Mouse (Mus musculus) lung, postnatal 4 days (tissue): ENCODE data around the gene 9330182O14Rik.

Experiments
- DNase-seq, 2 experiments: peaks; one replicate each; pipeline ENCODE4 v3.0.0; 2021

9330182O14Rik gene

GRCm38 (mm10) chr15:40134152-40134792 lies at the start of gene 9330182O14Rik:
Gene 9330182O14Rik (plus strand): TSS chr15:40134365.
- DNase-seq, result no peak

DNA sequence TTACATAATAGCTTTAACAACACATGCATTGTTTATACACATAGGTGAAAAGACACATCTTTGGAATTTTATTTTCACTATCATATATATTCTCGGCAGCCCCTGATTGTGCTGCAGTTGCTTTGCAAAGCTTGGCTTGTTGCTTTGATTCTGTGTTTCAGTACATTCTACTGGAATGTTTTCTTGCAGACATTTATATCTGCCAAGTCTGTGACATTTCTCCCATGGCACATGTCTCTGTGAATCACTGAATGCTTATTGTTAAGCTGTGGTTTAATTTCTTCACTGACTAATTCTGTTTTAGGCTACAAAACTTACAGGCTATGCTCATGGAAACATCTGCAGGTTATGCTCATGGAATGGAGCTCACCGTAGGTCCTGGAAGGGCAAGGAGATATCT lies 30.9 kb upstream of the 9330182O14Rik start:
- no peak for DNase-seq

DNA sequence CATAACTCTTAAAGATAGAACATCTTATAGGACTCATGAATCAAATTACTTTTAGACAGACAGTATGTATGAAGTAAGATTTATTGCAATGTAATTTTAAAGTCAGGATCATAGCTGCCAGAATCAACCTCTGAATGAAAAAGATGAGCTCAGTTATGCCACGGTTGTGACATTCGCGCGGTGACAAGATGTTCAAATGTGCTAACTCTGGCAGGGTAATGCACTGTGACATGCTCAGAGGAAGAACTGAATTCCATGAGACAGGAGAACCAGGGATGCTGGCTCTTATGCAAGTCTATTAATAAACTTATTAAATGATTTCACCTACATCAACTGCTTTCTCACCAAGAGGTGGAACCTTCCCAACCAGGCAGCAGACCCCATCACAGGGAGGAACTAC lies 28.5 kb upstream of the 9330182O14Rik start:
- DNase-seq, result no peak

DNA sequence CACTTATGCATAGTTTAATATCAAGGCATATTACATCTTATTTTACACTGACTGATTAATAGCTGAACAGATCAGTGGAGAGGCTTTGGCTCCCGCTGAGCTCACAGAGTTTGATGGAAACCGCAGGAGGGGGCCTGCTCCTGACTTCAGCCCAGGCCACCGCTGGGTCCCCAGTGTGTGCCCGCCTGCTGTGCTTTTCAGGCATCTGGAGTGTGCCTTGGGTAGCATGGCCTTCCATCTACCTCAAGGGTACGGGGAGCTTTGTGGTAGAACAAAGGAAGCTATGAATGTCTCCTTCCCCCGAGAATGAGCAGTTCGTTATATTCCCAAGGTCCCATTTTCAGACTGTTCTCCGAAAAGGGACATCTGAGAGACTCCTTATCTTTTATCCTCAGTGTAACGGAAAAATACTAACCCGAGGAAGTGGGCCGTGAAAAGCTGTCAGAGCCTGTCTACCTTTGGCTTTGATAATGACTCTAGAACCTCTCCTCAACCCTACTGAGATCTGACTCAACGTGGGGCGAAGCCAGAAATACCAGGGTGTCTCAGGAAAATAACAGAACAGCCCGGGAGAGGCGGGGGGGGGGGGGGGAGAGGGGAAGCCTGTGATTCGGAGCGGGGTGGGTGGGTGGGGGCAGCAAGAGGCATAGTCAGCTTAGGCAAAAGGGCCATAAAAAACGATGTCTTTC lies 20.1 kb upstream of the 9330182O14Rik start:
- no peak for DNase-seq

- DNase-seq, result no peak
Measured at GRCm38 (mm10) chr15:40114600-40115271, 19.4 kb upstream of the 9330182O14Rik start.

- DNase-seq, result no peak
Measured at GRCm38 (mm10) chr15:40116396-40116795, 17.8 kb upstream of the 9330182O14Rik start.

DNA sequence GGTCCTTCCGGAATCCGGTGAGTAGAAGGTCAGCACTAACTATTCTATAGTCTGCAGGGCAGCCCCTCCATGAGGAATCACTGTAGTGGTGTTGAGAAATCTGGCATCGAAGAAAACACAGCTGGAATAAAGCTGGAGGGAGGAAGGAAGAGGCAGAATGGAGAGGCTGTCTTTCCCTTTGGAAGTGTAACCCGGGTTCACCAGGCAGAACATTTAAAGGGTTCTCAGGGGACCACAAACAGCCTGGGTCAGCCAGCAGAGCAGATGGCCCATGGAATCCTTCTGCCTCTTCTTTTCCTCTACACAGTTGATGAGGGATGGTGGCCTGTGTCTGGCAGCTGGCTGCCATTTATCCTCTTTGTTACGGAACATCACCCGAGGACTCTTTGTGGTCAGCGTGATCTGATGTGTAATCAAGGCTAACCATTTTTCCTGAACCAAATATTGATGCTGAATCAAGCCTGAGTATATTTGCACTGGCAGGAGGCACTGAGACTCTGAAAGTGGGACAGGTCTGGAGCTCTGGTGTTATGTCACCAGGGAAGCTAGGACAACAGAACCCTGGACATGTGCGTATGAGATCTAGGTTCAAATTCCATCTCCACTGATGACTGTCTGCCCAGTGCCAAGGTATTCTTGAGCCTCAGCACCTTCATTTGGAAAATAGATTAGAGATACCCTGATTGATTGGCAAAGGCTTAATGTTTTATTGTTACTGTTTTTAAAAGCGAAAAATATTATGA lies 9.8 kb upstream of the 9330182O14Rik start:
- DNase-seq, result no peak

DNA sequence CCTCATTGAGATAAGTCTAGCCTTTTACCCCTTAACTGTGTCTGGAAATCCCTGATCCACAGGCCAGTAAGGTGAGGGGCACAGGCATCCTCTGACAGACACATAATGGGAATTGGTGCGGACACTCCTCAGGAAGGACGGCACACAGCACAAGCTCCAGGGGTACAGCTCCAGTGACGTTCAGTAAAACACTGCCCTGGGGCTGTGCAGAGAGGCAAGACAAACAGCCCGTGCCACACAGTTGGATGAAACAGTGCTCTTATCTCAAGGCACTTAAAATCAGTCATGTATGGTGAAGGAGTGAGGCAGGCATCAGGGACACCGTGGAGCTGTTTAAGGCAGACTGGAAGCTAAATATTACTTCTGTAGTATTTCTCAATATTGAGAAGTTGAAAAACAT lies 4.7 kb upstream of the 9330182O14Rik start:
- DNase-seq, result no peak

GRCm38 (mm10) chr15:40130880-40131478 lies 3.2 kb upstream of the 9330182O14Rik start:
- DNase-seq, result peak; percentile 49 to 78

GRCm38 (mm10) chr15:40132408-40132807 lies 1.8 kb upstream of the 9330182O14Rik start:
- no peak for DNase-seq

DNA sequence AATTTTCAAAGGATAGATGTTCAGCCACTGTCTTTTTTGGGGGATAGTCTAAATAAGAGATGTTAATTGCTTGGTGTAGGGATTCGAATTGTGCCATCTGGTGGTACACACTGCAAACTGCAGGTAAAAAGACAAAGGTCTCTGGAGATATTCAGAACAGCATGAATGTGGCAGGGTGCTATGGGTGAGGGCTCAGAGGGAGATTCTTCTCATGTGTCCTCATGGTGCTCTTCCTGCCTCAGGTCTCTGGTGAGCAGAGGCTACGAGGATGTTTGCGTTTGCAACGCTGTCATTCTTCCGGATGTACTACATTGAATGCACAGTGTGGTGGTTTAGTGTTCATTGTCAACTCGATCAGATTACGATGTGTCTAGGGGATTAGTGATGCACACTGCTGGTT lies 10.1 kb downstream of the 9330182O14Rik start:
- peak in 1 of 2 experiments; percentile 19 for DNase-seq

- DNase-seq, result no peak
Measured at GRCm38 (mm10) chr15:40157683-40158082, 23.5 kb downstream of the 9330182O14Rik start.

- peak in 1 of 2 experiments; percentile 62 for DNase-seq
Measured at GRCm38 (mm10) chr15:40166560-40167275, 32.6 kb downstream of the 9330182O14Rik start.

GRCm38 (mm10) chr15:40167276-40168139 lies 33.3 kb downstream of the 9330182O14Rik start:
- peak; percentile 31 to 46 for DNase-seq

DNA sequence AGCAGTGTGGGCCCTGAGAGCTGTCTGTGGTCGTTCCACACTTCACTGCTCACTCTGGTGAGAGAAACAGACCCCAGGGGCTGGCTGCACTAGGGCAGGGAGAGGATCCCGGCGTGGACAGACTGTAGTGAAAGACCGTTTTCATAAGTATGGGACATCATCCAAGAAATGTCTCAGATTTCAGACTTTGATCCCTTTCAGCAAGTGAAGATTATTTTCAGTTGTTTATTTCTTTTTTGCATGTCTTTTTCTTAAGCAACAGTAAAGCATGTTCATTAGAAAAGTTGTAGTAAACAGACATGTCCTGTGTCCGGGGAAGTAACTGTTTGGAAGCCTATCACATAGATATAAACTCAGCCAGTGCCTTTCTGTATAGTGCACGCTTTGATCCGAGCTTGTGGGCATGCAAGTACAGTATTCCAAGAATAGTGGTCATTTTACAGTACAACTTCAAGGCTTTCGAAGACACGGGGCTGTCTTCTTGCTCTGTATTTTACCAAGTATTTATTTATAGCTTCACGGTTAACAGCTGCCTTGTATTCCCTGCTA lies 34.0 kb downstream of the 9330182O14Rik start:
- peak; percentile 22 to 67 for DNase-seq

DNA sequence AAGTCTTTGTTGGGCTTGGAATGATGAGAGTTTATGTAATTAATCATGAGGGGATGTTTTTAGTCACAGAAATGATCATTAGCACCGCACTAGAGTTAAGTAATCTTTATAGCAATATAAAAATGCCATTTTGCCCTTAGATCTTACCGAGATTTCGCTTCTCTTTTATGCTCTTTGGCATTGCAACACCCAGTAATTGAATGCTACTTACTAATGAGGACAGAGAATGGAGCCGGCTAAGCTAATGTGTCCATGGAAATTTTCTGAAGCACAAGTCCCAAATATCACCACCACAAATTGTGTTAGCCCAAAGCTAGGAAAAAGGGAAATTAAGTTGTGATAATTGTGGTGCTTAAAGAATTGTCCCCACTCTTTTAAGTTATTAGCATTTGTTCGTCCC lies 34.9 kb downstream of the 9330182O14Rik start:
- DNase-seq, result no peak

GRCm38 (mm10) chr15:40169705-40170104 lies 35.5 kb downstream of the 9330182O14Rik start:
- DNase-seq, result no peak

GRCm38 (mm10) chr15:40179423-40179822 lies 45.3 kb downstream of the 9330182O14Rik start:
- no peak for DNase-seq

GRCm38 (mm10) chr15:40187017-40187416 lies 52.9 kb downstream of the 9330182O14Rik start:
- no peak for DNase-seq
